Mouse (Mus musculus) heart, postnatal 36 days (tissue): ENCODE measurements around the gene Slc38a7. TPM values are rescaled to one million over a fixed set of nuclear protein-coding genes. Genes with fewer than 3 reads are reported as not detected.
A peak's percentile ranks its signal among the peaks of the same experiment; 100 is the strongest.
"Not testable (repeated sequence)": the region's sequence is repeated elsewhere in the genome, so short reads cannot be mapped to it uniquely, and the experiment has no call there.

Experiments
- DNase-seq, 2 experiments: peaks; one replicate each; pipeline ENCODE4 v3.0.0; 2021 to 2022
- intact Hi-C: fragments of 180-260 bp; cut with DNase I; formaldehyde crosslinking; loops from one replicate; pipeline ENCODE4 v1.15.1; 2025
- total RNA-seq, 2 experiments: library from RNA; stranded (reverse); gene quantifications; 2 replicates each; pipeline ENCODE4 v1.2.3; 2021

Slc38a7 gene
- 10 to 100 TPM; 11.4 to 12.0 TPM for total RNA-seq

- peak; percentile 68 to 70 for DNase-seq
- intact Hi-C loops = loop anchor here (1.0 to 5.0 kb wide), 3 partner anchors 34 to 64 kb away; no protein-coding TSS in a partner anchor
Measured at GRCm38 (mm10) chr8:95853102-95853843, at the start of gene Slc38a7. Slc38a7 (minus strand) TSS chr8:95853539.

GRCm38 (mm10) chr8:95901864-95902263 is 48.5 kb upstream of the Slc38a7 start:
- intact Hi-C loops = no loop called here
- no peak for DNase-seq

GRCm38 (mm10) chr8:95893701-95894100 is 40.4 kb upstream of the Slc38a7 start:
- no peak for DNase-seq
- intact Hi-C loops = no loop called here

GRCm38 (mm10) chr8:95888285-95889136 is 35.2 kb upstream of the Slc38a7 start, which contains the start of gene Got2:
Got2 (minus strand) TSS chr8:95888547.
- intact Hi-C loops = loop anchor here (5.0 kb wide), 1 partner anchor 81 kb away; the partner anchor contains the start of gene Cnot1

GRCm38 (mm10) chr8:95887578-95888284 is 34.4 kb upstream of the Slc38a7 start:
- peak; percentile 83 to 89 for DNase-seq
- intact Hi-C loops = loop anchor here (1.0 to 5.0 kb wide), 2 partner anchors 34 to 80 kb away; partner anchors contain the start of genes Cnot1 and Slc38a7

More at GRCm38 (mm10) chr8:95888285-95889136, 35.2 kb upstream of the Slc38a7 start, which contains the start of gene Got2:
- DNase-seq = peak; percentile 93

GRCm38 (mm10) chr8:95886647-95887577 is 33.6 kb upstream of the Slc38a7 start:
- peak; percentile 40 to 43 for DNase-seq
- intact Hi-C loops = loop anchor here (1.0 to 5.0 kb wide), 2 partner anchors 34 to 80 kb away; partner anchors contain the start of genes Cnot1 and Slc38a7

GRCm38 (mm10) chr8:95885966-95886365 is 32.6 kb upstream of the Slc38a7 start:
- no peak for DNase-seq
- intact Hi-C loops = loop anchor here (5.0 kb wide), 1 partner anchor 79 kb away; the partner anchor contains the start of gene Cnot1

- intact Hi-C loops = loop anchor here (5.0 kb wide), 1 partner anchor 78 kb away; the partner anchor contains the start of gene Cnot1
Measured at GRCm38 (mm10) chr8:95885271-95885841, 32.0 kb upstream of the Slc38a7 start.

GRCm38 (mm10) chr8:95884491-95884890 is 31.2 kb upstream of the Slc38a7 start:
- DNase-seq = no peak
- intact Hi-C loops = no loop called here

More at GRCm38 (mm10) chr8:95885271-95885841, 32.0 kb upstream of the Slc38a7 start:
- no peak for DNase-seq

- intact Hi-C loops = no loop called here
- no peak for DNase-seq
Measured at GRCm38 (mm10) chr8:95882191-95882590, 28.9 kb upstream of the Slc38a7 start.

GRCm38 (mm10) chr8:95881576-95881975 is 28.2 kb upstream of the Slc38a7 start:
- no peak for DNase-seq

GRCm38 (mm10) chr8:95879823-95880222 is 26.5 kb upstream of the Slc38a7 start:
- intact Hi-C loops = no loop called here

More at GRCm38 (mm10) chr8:95881576-95881975, 28.2 kb upstream of the Slc38a7 start:
- intact Hi-C loops = no loop called here

GRCm38 (mm10) chr8:95878176-95878962 is 25.0 kb upstream of the Slc38a7 start:
- DNase-seq = peak; percentile 53 to 65
- intact Hi-C loops = no loop called here

More at GRCm38 (mm10) chr8:95879823-95880222, 26.5 kb upstream of the Slc38a7 start:
- no peak for DNase-seq

GRCm38 (mm10) chr8:95875270-95875669 is 21.9 kb upstream of the Slc38a7 start:
- DNase-seq = peak in 1 of 2 experiments; percentile 21
- intact Hi-C loops = no loop called here

- intact Hi-C loops = no loop called here
- no peak for DNase-seq
Measured at GRCm38 (mm10) chr8:95871690-95872089, 18.4 kb upstream of the Slc38a7 start.

- intact Hi-C loops, DNase-seq: not testable (repeated sequence)
Measured at GRCm38 (mm10) chr8:95864851-95865250, 11.5 kb upstream of the Slc38a7 start.

GRCm38 (mm10) chr8:95863761-95864440 is 10.6 kb upstream of the Slc38a7 start:
- DNase-seq, intact Hi-C loops: not testable (repeated sequence)
